Comparison of ENCODE assay signal across 8 mouse cellular contexts in genomic region chr15:31223596-31224134, GRCm38 (mm10). TPM values are rescaled to one million over a fixed set of nuclear protein-coding genes. Genes with fewer than 3 reads are reported as not detected.
DNase-seq lines count a peak whose midpoint lies in the region; ATAC-seq and TF ChIP-seq lines count a peak whose summit lies in the region.

No protein-coding gene starts in this region.

- H3K9me3 ChIP-seq in intestine, embryonic 15.5 days: no peaks in the 10 kb centered on the region
- H3K9me3 ChIP-seq in midbrain, embryonic 15.5 days: no peaks in the 10 kb centered on the region

- no peaks in the 10 kb centered on the region for H3K27me3 ChIP-seq in testis, adult 2 months (ENCODE audit: control insufficient read depth, insufficient read depth, low read length)
- no peaks in the 10 kb centered on the region for H3K27me3 ChIP-seq in intestine, embryonic 15.5 days (replicated peaks)
- no peaks in the 10 kb centered on the region for H3K27me3 ChIP-seq in midbrain, embryonic 15.5 days (replicated peaks)

- peak overlapping the region; percentile 86 for H3K4me3 ChIP-seq in testis, adult 2 months (ENCODE audit: control insufficient read depth, low read depth, low read length)
- peak overlapping the region; percentile 77 for H3K4me3 ChIP-seq in intestine, embryonic 15.5 days (replicated peaks)
- peak overlapping the region; percentile 66 for H3K4me3 ChIP-seq in midbrain, embryonic 15.5 days

- TF ChIP-seq POLR2A in testis, adult 2 months (IDR thresholded peaks at IDR 0.05; ENCODE audit: control insufficient read depth, low read depth, low read length): no peak

- peak; percentile 29 for DNase-seq in cerebellum, adult 11 months
- DNase-seq in testis, postnatal 10 days (ENCODE audit: low spot score): no peak
- DNase-seq in left cerebral cortex, postnatal 14 days (ENCODE audit: low spot score in 2 of 2): no peak

- peak overlapping the region; percentile 62 for H3K4me2 ChIP-seq in intestine, embryonic 15.5 days (replicated peaks)
- peak overlapping the region; percentile 61 for H3K4me2 ChIP-seq in midbrain, embryonic 15.5 days

- no peak for TF ChIP-seq CTCF in testis, adult 2 months (IDR thresholded peaks at IDR 0.05; ENCODE audit: control insufficient read depth, insufficient read depth, insufficient replicate concordance, low read depth, low read length)

- intact Hi-C loops in left cerebral cortex, postnatal 14 days (cut with DNase I): no loop called here

- peak overlapping the region; percentile 67 for H3K27ac ChIP-seq in testis, adult 2 months (ENCODE audit: control insufficient read depth, insufficient read depth, low read depth, low read length)
- 0 out of 2 replicates have a peak overlapping the region, but pooled peaks have one; percentile 17 for H3K27ac ChIP-seq in intestine, embryonic 15.5 days
- H3K27ac ChIP-seq in midbrain, embryonic 15.5 days: peak overlapping the region; percentile 78

- peak overlapping the region; percentile 40 for H3K9ac ChIP-seq in intestine, embryonic 15.5 days
- H3K9ac ChIP-seq in midbrain, embryonic 15.5 days: peak overlapping the region; percentile 45

- ATAC-seq in cerebellum, adult (ENCODE audit: insufficient number of reproducible peaks, low FRiP score, low TSS enrichment): no peak
- peak; percentile 38 for ATAC-seq in intestine, embryonic 15.5 days
- ATAC-seq in midbrain, embryonic 15.5 days (replicated peaks): peak; percentile 35
- no peak for ATAC-seq in megakaryocyte progenitor cell, adult 5-6 weeks (replicated peaks; ENCODE audit: poor library complexity)

- 35% methylated on average over 15 of the region's 15 CpGs for WGBS in intestine, embryonic 15.5 days
- WGBS in midbrain, embryonic 15.5 days: 45% methylated on average over 15 of the region's 15 CpGs

- H3K36me3 ChIP-seq in testis, adult 2 months (ENCODE audit: control insufficient read depth, insufficient read depth, low read length): no peaks in the 10 kb centered on the region
- H3K36me3 ChIP-seq in intestine, embryonic 15.5 days: no peaks in the 10 kb centered on the region
- no peaks in the 10 kb centered on the region for H3K36me3 ChIP-seq in midbrain, embryonic 15.5 days (replicated peaks)

- H3K4me1 ChIP-seq in testis, adult 2 months (ENCODE audit: control insufficient read depth, insufficient read depth, low read length): peaks cover 17% of the 10 kb centered on the region
- peaks cover 11% of the 10 kb centered on the region for H3K4me1 ChIP-seq in intestine, embryonic 15.5 days (replicated peaks)
- peaks cover 18% of the 10 kb centered on the region for H3K4me1 ChIP-seq in midbrain, embryonic 15.5 days

RNA-seq across cellular contexts. Expression of gene Dap, which starts 0.4 kb away (rescaled TPM):
- polyA plus RNA-seq in testis, adult 2 months (2012; rRNA removed): 53.3 and 102 TPM in 2 replicates
- polyA plus RNA-seq in intestine, embryonic 15.5 days (2015; fragmentation: Nextera tagmentation; extraction: Ambion mirVana): 89.0 and 93.3 TPM in 2 replicates
- polyA plus RNA-seq in midbrain, embryonic 15.5 days (2015; fragmentation: Nextera tagmentation; extraction: Ambion mirVana): 22.8 and 24.8 TPM in 2 replicates
- total RNA-seq in megakaryocyte progenitor cell, adult 5-6 weeks (2015): 98.8 and 118 TPM in 2 replicates
- total RNA-seq in megakaryocyte progenitor cell, adult 5-6 weeks (2017): 82.2 and 87.6 TPM in 2 replicates
- 1 to 10 TPM; 9.1 to 9.6 TPM for total RNA-seq in left cerebral cortex, postnatal 14 days (2021)

Comparison
In these comparisons a context has a peak if more than half of its experiments do, and no peak if none do; other contexts are left out.
1. ATAC-seq: peak in intestine, embryonic 15.5 days (single experiment) and midbrain, embryonic 15.5 days (single experiment); none in cerebellum, adult (single experiment) and megakaryocyte progenitor cell, adult 5-6 weeks (single experiment).
2. H3K27ac ChIP-seq: peak in every context shown above with its lines; median percentile 78 in midbrain, embryonic 15.5 days; 67 in testis, adult 2 months; 17 in intestine, embryonic 15.5 days.
3. Peak in every context shown above with its lines, with median percentiles within 50 percentile points of each other: H3K4me3 ChIP-seq.